Mouse (Mus musculus): ENCODE results near the gene Acly. TPM values are rescaled to one million over a fixed set of nuclear protein-coding genes. Genes with fewer than 3 reads are reported as not detected.

The Acly gene
- polyA plus RNA-seq, 1 experiment from 2014 or later, result 394 TPM

- Histone ChIP-seq H3K27ac (ENCODE audit: low read depth, low read length) (no peak overlapping the region), H3K36me3 (ENCODE audit: control insufficient read depth, insufficient read depth, low read length) (peaks cover 25% of the 10 kb centered on the region), H3K4me3 (ENCODE audit: low read depth, low read length) (peak overlapping the region; percentile 90; the same call in 1 of the 2 replicates), H3K9me3 (ENCODE audit: control insufficient read depth, low read length) (no peaks in the 10 kb centered on the region), H3K9ac (ENCODE audit: low read length) (peak overlapping the region; percentile 96), H3K4me2 (ENCODE audit: low read depth) (peak overlapping the region; percentile 63), H3K4me1 (ENCODE audit: control insufficient read depth, insufficient read depth, low read length) (peaks cover 20% of the 10 kb centered on the region), H3K27me3 (ENCODE audit: control insufficient read depth, insufficient read depth, low read length) (no peaks in the 10 kb centered on the region)
- DNase-seq (ENCODE audit: low spot score) (no peak), ATAC-seq (ENCODE audit: insufficient read depth, low FRiP score, low TSS enrichment) (no peak)
- 57% methylated on average over 11 of the region's 11 CpGs for WGBS
Observed at GRCm38 (mm10) chr11:100524987-100525630, 2.7 kb downstream of the Acly start.

GRCm38 (mm10) chr11:100524358-100524757 lies 3.4 kb downstream of the Acly start:
- Histone ChIP-seq H3K27me3 (ENCODE audit: control insufficient read depth, insufficient read depth, low read length) (no peaks in the 10 kb centered on the region), H3K9ac (ENCODE audit: low read length) (no peak overlapping the region), H3K4me1 (ENCODE audit: control insufficient read depth, insufficient read depth, low read length) (peaks cover 20% of the 10 kb centered on the region), H3K4me3 (ENCODE audit: low read depth, low read length) (no peak overlapping the region), H3K9me3 (ENCODE audit: control insufficient read depth, low read length) (no peaks in the 10 kb centered on the region), H3K4me2 (ENCODE audit: low read depth) (no peak overlapping the region; the same call in 1 of the 2 replicates), H3K27ac (ENCODE audit: low read depth, low read length) (no peak overlapping the region), H3K36me3 (ENCODE audit: control insufficient read depth, insufficient read depth, low read length) (peaks cover 28% of the 10 kb centered on the region)
- WGBS, result 84% methylated on average over 5 of the region's 5 CpGs
- ATAC-seq (ENCODE audit: insufficient read depth, low FRiP score, low TSS enrichment), result no peak
- DNase-seq (ENCODE audit: low spot score), result no peak

GRCm38 (mm10) chr11:100520838-100521237 lies 7.0 kb downstream of the Acly start:
- Histone ChIP-seq H3K27ac (ENCODE audit: low read depth, low read length) (0 out of 2 replicates have a peak overlapping the region, but pooled peaks have one; percentile 27), H3K9me3 (ENCODE audit: control insufficient read depth, low read length) (no peaks in the 10 kb centered on the region), H3K27me3 (ENCODE audit: control insufficient read depth, insufficient read depth, low read length) (no peaks in the 10 kb centered on the region), H3K4me1 (ENCODE audit: control insufficient read depth, insufficient read depth, low read length) (peaks cover 15% of the 10 kb centered on the region), H3K4me3 (ENCODE audit: low read depth, low read length) (no peak overlapping the region), H3K9ac (ENCODE audit: low read length) (no peak overlapping the region), H3K4me2 (ENCODE audit: low read depth) (no peak overlapping the region), H3K36me3 (ENCODE audit: control insufficient read depth, insufficient read depth, low read length) (peaks cover 43% of the 10 kb centered on the region)
- WGBS, result 68% methylated on average over 15 of the region's 15 CpGs
- ATAC-seq (ENCODE audit: insufficient read depth, low FRiP score, low TSS enrichment) (no peak), DNase-seq (ENCODE audit: low spot score) (peak; percentile 33)

- Histone ChIP-seq H3K9me3 (ENCODE audit: control insufficient read depth, low read length) (no peaks in the 10 kb centered on the region), H3K27ac (ENCODE audit: low read depth, low read length) (no peak overlapping the region), H3K27me3 (ENCODE audit: control insufficient read depth, insufficient read depth, low read length) (no peaks in the 10 kb centered on the region), H3K4me2 (ENCODE audit: low read depth) (no peak overlapping the region), H3K4me3 (ENCODE audit: low read depth, low read length) (no peak overlapping the region), H3K36me3 (ENCODE audit: control insufficient read depth, insufficient read depth, low read length) (peaks cover 49% of the 10 kb centered on the region), H3K4me1 (ENCODE audit: control insufficient read depth, insufficient read depth, low read length) (no peaks in the 10 kb centered on the region), H3K9ac (ENCODE audit: low read length) (no peak overlapping the region)
- WGBS, result 72% methylated on average over 7 of the region's 7 CpGs
- DNase-seq (ENCODE audit: low spot score), result no peak
- no peak for ATAC-seq (ENCODE audit: insufficient read depth, low FRiP score, low TSS enrichment)
Observed at GRCm38 (mm10) chr11:100519188-100519587, 8.6 kb downstream of the Acly start.

- Histone ChIP-seq H3K4me3 (ENCODE audit: low read depth, low read length) (no peak overlapping the region), H3K4me2 (ENCODE audit: low read depth) (no peak overlapping the region), H3K27me3 (ENCODE audit: control insufficient read depth, insufficient read depth, low read length) (no peaks in the 10 kb centered on the region), H3K9ac (ENCODE audit: low read length) (no peak overlapping the region), H3K9me3 (ENCODE audit: control insufficient read depth, low read length) (no peaks in the 10 kb centered on the region), H3K4me1 (ENCODE audit: control insufficient read depth, insufficient read depth, low read length) (no peaks in the 10 kb centered on the region), H3K27ac (ENCODE audit: low read depth, low read length) (no peak overlapping the region), H3K36me3 (ENCODE audit: control insufficient read depth, insufficient read depth, low read length) (peaks cover 54% of the 10 kb centered on the region)
- WGBS, result 62% methylated on average over 5 of the region's 5 CpGs
- ATAC-seq (ENCODE audit: insufficient read depth, low FRiP score, low TSS enrichment) (no peak), DNase-seq (ENCODE audit: low spot score) (no peak)
Observed at GRCm38 (mm10) chr11:100518188-100518591, 9.6 kb downstream of the Acly start.

GRCm38 (mm10) chr11:100516291-100516690 lies 11.5 kb downstream of the Acly start:
- no peaks in the 10 kb centered on the region for H3K27me3 ChIP-seq (ENCODE audit: control insufficient read depth, insufficient read depth, low read length)
- no peak for ATAC-seq (ENCODE audit: insufficient read depth, low FRiP score, low TSS enrichment)
- no peak overlapping the region for H3K27ac ChIP-seq (ENCODE audit: low read depth, low read length)
- H3K4me3 ChIP-seq (ENCODE audit: low read depth, low read length), result no peak overlapping the region
- peaks cover 40% of the 10 kb centered on the region for H3K36me3 ChIP-seq (ENCODE audit: control insufficient read depth, insufficient read depth, low read length)
- no peaks in the 10 kb centered on the region for H3K9me3 ChIP-seq (ENCODE audit: control insufficient read depth, low read length)
- H3K4me2 ChIP-seq (ENCODE audit: low read depth), result no peak overlapping the region
- no peaks in the 10 kb centered on the region for H3K4me1 ChIP-seq (ENCODE audit: control insufficient read depth, insufficient read depth, low read length)
- no peak overlapping the region for H3K9ac ChIP-seq (ENCODE audit: low read length)
- DNase-seq (ENCODE audit: low spot score), result no peak
- 81% methylated on average over 9 of the region's 9 CpGs for WGBS

- Histone ChIP-seq H3K36me3 (ENCODE audit: control insufficient read depth, insufficient read depth, low read length) (peaks cover 38% of the 10 kb centered on the region), H3K9ac (ENCODE audit: low read length) (no peak overlapping the region), H3K27ac (ENCODE audit: low read depth, low read length) (no peak overlapping the region), H3K9me3 (ENCODE audit: control insufficient read depth, low read length) (no peaks in the 10 kb centered on the region), H3K4me2 (ENCODE audit: low read depth) (no peak overlapping the region), H3K4me3 (ENCODE audit: low read depth, low read length) (no peak overlapping the region), H3K4me1 (ENCODE audit: control insufficient read depth, insufficient read depth, low read length) (no peaks in the 10 kb centered on the region), H3K27me3 (ENCODE audit: control insufficient read depth, insufficient read depth, low read length) (no peaks in the 10 kb centered on the region)
- WGBS, result 93% methylated on average over 9 of the region's 9 CpGs
- no peak for ATAC-seq (ENCODE audit: insufficient read depth, low FRiP score, low TSS enrichment)
- DNase-seq (ENCODE audit: low spot score), result no peak
Observed at GRCm38 (mm10) chr11:100515789-100516188, 12.0 kb downstream of the Acly start.

GRCm38 (mm10) chr11:100515061-100515460 lies 12.7 kb downstream of the Acly start:
- Histone ChIP-seq H3K9ac (ENCODE audit: low read length) (no peak overlapping the region), H3K27ac (ENCODE audit: low read depth, low read length) (no peak overlapping the region), H3K4me2 (ENCODE audit: low read depth) (no peak overlapping the region), H3K27me3 (ENCODE audit: control insufficient read depth, insufficient read depth, low read length) (no peaks in the 10 kb centered on the region), H3K36me3 (ENCODE audit: control insufficient read depth, insufficient read depth, low read length) (peaks cover 35% of the 10 kb centered on the region), H3K9me3 (ENCODE audit: control insufficient read depth, low read length) (no peaks in the 10 kb centered on the region), H3K4me1 (ENCODE audit: control insufficient read depth, insufficient read depth, low read length) (no peaks in the 10 kb centered on the region), H3K4me3 (ENCODE audit: low read depth, low read length) (no peak overlapping the region)
- WGBS, result 96% methylated on average over 9 of the region's 9 CpGs
- ATAC-seq (ENCODE audit: insufficient read depth, low FRiP score, low TSS enrichment) (no peak), DNase-seq (ENCODE audit: low spot score) (no peak)

- H3K27ac ChIP-seq (ENCODE audit: low read depth, low read length), result no peak overlapping the region
- ATAC-seq (ENCODE audit: insufficient read depth, low FRiP score, low TSS enrichment), result no peak
- 92% methylated on average over 10 of the region's 10 CpGs for WGBS
- peaks cover 29% of the 10 kb centered on the region for H3K36me3 ChIP-seq (ENCODE audit: control insufficient read depth, insufficient read depth, low read length)
- no peaks in the 10 kb centered on the region for H3K9me3 ChIP-seq (ENCODE audit: control insufficient read depth, low read length)
- no peak overlapping the region for H3K4me3 ChIP-seq (ENCODE audit: low read depth, low read length)
- no peak overlapping the region for H3K9ac ChIP-seq (ENCODE audit: low read length)
- no peak overlapping the region for H3K4me2 ChIP-seq (ENCODE audit: low read depth)
- no peaks in the 10 kb centered on the region for H3K4me1 ChIP-seq (ENCODE audit: control insufficient read depth, insufficient read depth, low read length)
- H3K27me3 ChIP-seq (ENCODE audit: control insufficient read depth, insufficient read depth, low read length), result no peaks in the 10 kb centered on the region
- DNase-seq (ENCODE audit: low spot score), result no peak
Observed at GRCm38 (mm10) chr11:100513716-100514115, 14.1 kb downstream of the Acly start.
